Mouse (Mus musculus) forebrain, embryonic 10.5 days (tissue): ENCODE measurements at regions not wholly inside any gene's neighbourhood (a gene's known extent, or its start where the extent isn't known, plus 50 kb on each side); places are given as distances from the start of the nearest gene placed in this dataset.

Experiments used
- DNase-seq: peaks from one replicate; pipeline ENCODE4 v3.0.0-alpha.2; 2017; ENCODE audit warnings: low spot score; ENCODE audit errors: extremely low spot score
- H3K27ac ChIP-seq: fragments of 300-500 bp; sonication (generic); 2 replicates; pipeline ENCODE4 v1.5.1; 2016; ENCODE audit warnings: mild to moderate bottlenecking
- H3K27me3 ChIP-seq: fragments of 300-500 bp; sonication (generic); 2 replicates; pipeline ENCODE4 v1.6.1; 2016; ENCODE audit warnings: mild to moderate bottlenecking; ENCODE audit not compliant: poor library complexity, severe bottlenecking
- H3K36me3 ChIP-seq: fragments of 300-500 bp; sonication (generic); replicated peaks from 2 replicates; pipeline ENCODE4 v1.6.1; 2016; ENCODE audit warnings: mild to moderate bottlenecking, moderate library complexity
- H3K4me1 ChIP-seq: fragments of 300-500 bp; sonication (generic); 2 replicates; pipeline ENCODE4 v1.6.1; 2016
- H3K4me3 ChIP-seq: fragments of 300-500 bp; sonication (generic); 2 replicates; pipeline ENCODE4 v1.5.1; 2016; ENCODE audit warnings: mild to moderate bottlenecking, moderate library complexity
- H3K9me3 ChIP-seq: fragments of 300-500 bp; sonication (generic); 2 replicates; pipeline ENCODE4 v1.6.1; 2016; ENCODE audit warnings: mild to moderate bottlenecking, moderate library complexity
- WGBS: fragments of 180-500 bp; shearing (Covaris S2); methylation state at CpG from one replicate; pipeline ENCODE4 v1.1.7; 2016; 5-methylcytosine and 5-hydroxymethylcytosine counted together

DNA sequence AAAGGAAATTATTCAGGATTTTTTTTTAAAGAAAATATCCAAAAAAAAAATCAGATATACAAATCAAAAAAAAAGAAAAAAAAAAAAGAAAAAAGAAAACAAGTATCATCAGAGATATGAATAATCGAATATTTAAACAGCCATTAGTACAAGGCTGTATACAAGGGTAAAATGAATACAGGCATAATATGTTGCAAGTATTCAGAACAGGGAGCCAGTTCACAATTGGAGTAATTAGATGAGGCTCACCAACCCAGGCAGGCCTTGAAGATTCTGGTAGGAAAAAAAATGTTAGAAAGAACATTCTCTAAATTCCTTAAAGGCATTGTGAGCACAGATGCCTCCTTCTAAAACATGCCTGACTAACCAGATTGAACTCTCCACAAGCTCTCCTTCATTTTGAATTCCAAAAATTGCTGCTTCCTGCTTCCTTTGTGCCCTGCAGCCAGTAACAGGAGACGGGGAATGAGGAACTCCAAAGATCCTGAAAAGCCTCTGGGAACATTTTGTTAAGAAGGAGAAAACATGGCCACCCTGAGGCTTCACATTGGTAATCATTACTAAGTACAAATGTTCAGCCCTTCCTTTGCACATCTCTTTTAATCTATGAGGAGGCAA, 590.6 kb upstream of the Diaph2 start:
- Histone ChIP-seq H3K9me3 (no peaks in the 10 kb centered on the region), H3K4me1 (no peaks in the 10 kb centered on the region), H3K27ac (peak overlapping the region; percentile 44), H3K27me3 (no peaks in the 10 kb centered on the region), H3K4me3 (no peak overlapping the region), H3K36me3 (no peaks in the 10 kb centered on the region)
- WGBS = 54% methylated on average over 2 of the region's 2 CpGs
- no peak for DNase-seq
